Mouse (Mus musculus): ENCODE results near the gene Ctsh.

GRCm38 (mm10) chr9:90108272-90108671 is 54.3 kb downstream of the Ctsh start:
- TF ChIP-seq CTCF (conservative IDR thresholded peaks at IDR 0.05; ENCODE audit: insufficient read depth, insufficient read length, low read depth, low read length) (no peak), POLR2A (IDR thresholded peaks at IDR 0.05; ENCODE audit: low read depth, low read length) (no peak)

All from kidney, adult 2 months (tissue).